Mouse (Mus musculus) midbrain, embryonic 14.5 days (tissue): ENCODE results near the gene Cpt2. TPM values are rescaled to one million over a fixed set of nuclear protein-coding genes. Genes with fewer than 3 reads are reported as not detected.

Experiments used
- ATAC-seq: fragments of 200-750 bp; cut with Nextera tagmentation; 2 replicates; pipeline ENCODE4 v1.8.0; 2017; ENCODE audit warnings: moderate number of reproducible peaks, moderate library complexity; ENCODE audit not compliant: low FRiP score, low TSS enrichment
- DNase-seq: peaks from one replicate; pipeline ENCODE4 v3.0.0-alpha.2; 2015
- H3K27ac ChIP-seq: fragments of 300-500 bp; sonication (generic); replicated peaks from 2 replicates; pipeline ENCODE4 v1.5.1; 2014; ENCODE audit warnings: mild to moderate bottlenecking, low read depth, low read length, moderate library complexity
- H3K27me3 ChIP-seq: fragments of 300-500 bp; sonication (generic); 2 replicates; pipeline ENCODE4 v1.6.1; 2014; ENCODE audit warnings: low read length, control low read depth, mixed read lengths; ENCODE audit not compliant: control insufficient read depth, insufficient read depth
- H3K36me3 ChIP-seq: fragments of 300-500 bp; sonication (generic); 2 replicates; pipeline ENCODE4 v1.6.1; 2014; ENCODE audit warnings: low read length, control low read depth; ENCODE audit not compliant: control insufficient read depth, insufficient read depth
- H3K4me1 ChIP-seq: fragments of 300-500 bp; sonication (generic); 2 replicates; pipeline ENCODE4 v1.6.1; 2014; ENCODE audit warnings: mild to moderate bottlenecking, antibody characterized with exemption, low read length, control low read depth; ENCODE audit not compliant: control insufficient read depth, insufficient read depth
- H3K4me2 ChIP-seq: fragments of 300-500 bp; sonication (generic); 2 replicates; pipeline ENCODE4 v1.6.1; 2014; ENCODE audit warnings: mild to moderate bottlenecking, low read length, moderate library complexity
- H3K4me3 ChIP-seq: fragments of 300-500 bp; sonication (generic); replicated peaks from 2 replicates; pipeline ENCODE4 v1.5.1; 2014; ENCODE audit warnings: low read depth, low read length
- H3K9ac ChIP-seq: fragments of 300-500 bp; sonication (generic); replicated peaks from 2 replicates; pipeline ENCODE4 v1.6.1; 2014; ENCODE audit warnings: mild to moderate bottlenecking, low read length, moderate library complexity
- H3K9me3 ChIP-seq: fragments of 300-500 bp; sonication (generic); 2 replicates; pipeline ENCODE4 v1.6.1; 2016; ENCODE audit warnings: low read length, control low read depth, mixed read lengths; ENCODE audit not compliant: control insufficient read depth
- WGBS: fragments of 180-500 bp; shearing (Covaris S2); extraction: QIAGEN DNeasy Blood & Tissue Kit; methylation state at CpG from one replicate; pipeline ENCODE4 v1.1.7; 2014; 5-methylcytosine and 5-hydroxymethylcytosine counted together
- polyA plus RNA-seq: library from polyadenylated mRNA; unstranded; fragments of >200 nt; fragmentation: Nextera tagmentation; extraction: Ambion mirVana; gene quantifications from 2 replicates; pipeline ENCODE4 v1.2.1, GENCODE M21; 2014

Gene Cpt2
- polyA plus RNA-seq, 1 experiment from 2014 or later = 17.5 TPM

DNA sequence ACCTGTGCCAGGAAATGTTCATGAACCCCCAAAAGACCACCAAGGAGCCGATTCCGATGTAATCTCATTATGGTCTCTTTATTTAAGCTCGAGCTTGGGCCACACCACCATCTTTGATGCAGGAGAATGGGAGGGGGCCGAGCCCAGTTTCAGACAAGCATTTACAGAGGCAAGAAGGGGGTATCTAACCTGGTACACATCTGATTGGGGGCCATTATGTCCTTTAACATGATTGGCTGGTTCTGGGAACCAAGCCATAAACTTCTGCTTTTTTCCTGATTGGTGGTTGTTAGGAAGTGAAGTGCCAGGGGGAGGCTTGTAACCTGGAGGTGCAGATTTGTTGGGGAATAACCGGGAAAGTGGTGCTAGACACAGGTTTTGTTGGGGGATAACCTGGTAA lies 32.3 kb upstream of the Cpt2 start:
- no peaks in the 10 kb centered on the region for H3K36me3 ChIP-seq
- no peaks in the 10 kb centered on the region for H3K27me3 ChIP-seq
- H3K27ac ChIP-seq = no peak overlapping the region
- H3K4me3 ChIP-seq = no peak overlapping the region
- ATAC-seq = no peak
- no peaks in the 10 kb centered on the region for H3K9me3 ChIP-seq
- DNase-seq = no peak
- H3K9ac ChIP-seq = no peak overlapping the region
- WGBS = 50% methylated on average over 5 of the region's 5 CpGs
- H3K4me2 ChIP-seq = no peak overlapping the region
- H3K4me1 ChIP-seq = no peaks in the 10 kb centered on the region

DNA sequence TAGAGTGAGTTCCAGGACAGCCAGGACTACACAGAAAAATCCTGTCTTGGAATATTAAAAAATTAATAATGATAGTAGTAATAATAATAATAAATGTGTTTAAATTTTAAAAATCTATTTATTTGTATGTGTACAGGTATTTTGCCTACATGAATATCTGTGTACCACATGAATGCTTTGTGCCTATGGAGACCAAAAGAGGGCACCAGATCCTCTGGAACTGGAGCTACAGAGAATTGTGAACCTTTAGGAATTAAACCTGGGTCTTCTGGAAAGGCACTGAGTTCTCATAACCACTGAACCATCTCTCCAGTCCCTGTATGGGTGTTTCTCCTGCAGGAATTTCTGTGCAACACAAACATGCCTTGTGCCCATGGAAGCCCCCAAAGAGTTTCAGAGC lies 29.4 kb upstream of the Cpt2 start:
- H3K4me3 ChIP-seq = no peak overlapping the region
- DNase-seq = peak; percentile 34
- ATAC-seq = no peak

DNA sequence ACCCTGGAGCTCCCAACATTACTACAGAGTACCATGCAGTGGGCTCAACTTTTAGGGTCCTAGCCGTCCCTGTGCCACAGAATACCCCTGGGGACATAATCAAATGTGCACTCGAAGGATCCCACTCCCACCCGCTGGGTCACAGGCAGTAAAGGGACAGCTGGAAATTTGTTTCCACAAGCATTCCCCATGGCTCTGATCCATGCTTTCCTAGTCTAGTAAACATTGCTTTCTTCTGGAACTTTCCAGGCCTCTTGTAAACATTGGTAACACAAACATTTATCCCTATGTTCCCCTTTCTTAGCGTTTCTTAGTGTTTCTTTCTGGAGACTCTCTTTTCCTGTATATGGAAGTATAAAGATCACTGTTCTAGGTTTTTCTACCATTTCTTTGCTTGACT lies 26.5 kb upstream of the Cpt2 start:
- WGBS = 83% methylated on average over 4 of the region's 4 CpGs
- Histone ChIP-seq H3K9me3 (no peaks in the 10 kb centered on the region), H3K9ac (no peak overlapping the region), H3K27me3 (no peaks in the 10 kb centered on the region), H3K27ac (no peak overlapping the region), H3K4me3 (no peak overlapping the region), H3K36me3 (no peaks in the 10 kb centered on the region), H3K4me1 (no peaks in the 10 kb centered on the region), H3K4me2 (no peak overlapping the region)
- no peak for DNase-seq
- no peak for ATAC-seq

More for the DNA sequence above, 29.4 kb upstream of the Cpt2 start:
- no peaks in the 10 kb centered on the region for H3K36me3 ChIP-seq
- H3K4me2 ChIP-seq = no peak overlapping the region
- H3K9me3 ChIP-seq = no peaks in the 10 kb centered on the region
- no peaks in the 10 kb centered on the region for H3K27me3 ChIP-seq
- no peak overlapping the region for H3K9ac ChIP-seq
- no peak overlapping the region for H3K27ac ChIP-seq
- no peaks in the 10 kb centered on the region for H3K4me1 ChIP-seq

DNA sequence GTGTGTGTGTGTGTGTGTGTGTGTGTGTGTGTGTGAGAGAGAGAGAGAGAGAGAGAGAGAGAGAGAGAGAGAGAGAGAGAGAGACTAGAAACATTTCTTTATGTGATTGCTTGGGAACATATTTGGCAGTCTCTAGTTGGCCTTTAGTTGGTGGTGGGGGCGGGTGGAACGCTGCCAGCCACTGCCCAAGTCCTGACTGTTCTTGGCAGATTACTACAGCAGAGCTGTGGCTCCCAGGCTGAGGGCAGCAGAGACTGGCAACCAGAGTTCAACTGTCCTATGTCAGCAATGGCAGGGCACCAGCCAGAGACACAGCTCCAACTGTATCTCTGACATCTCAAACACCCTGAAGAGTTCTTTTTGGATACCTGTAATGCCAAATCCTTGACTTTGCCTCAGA lies 20.7 kb upstream of the Cpt2 start:
- no peaks in the 10 kb centered on the region for H3K4me1 ChIP-seq
- no peak overlapping the region for H3K9ac ChIP-seq
- no peak overlapping the region for H3K4me3 ChIP-seq
- no peaks in the 10 kb centered on the region for H3K9me3 ChIP-seq
- H3K27me3 ChIP-seq = no peaks in the 10 kb centered on the region
- no peak for DNase-seq
- WGBS = 88% methylated on average over 2 of the region's 2 CpGs
- no peak overlapping the region for H3K4me2 ChIP-seq
- no peaks in the 10 kb centered on the region for H3K36me3 ChIP-seq
- H3K27ac ChIP-seq = no peak overlapping the region
- ATAC-seq = no peak

DNA sequence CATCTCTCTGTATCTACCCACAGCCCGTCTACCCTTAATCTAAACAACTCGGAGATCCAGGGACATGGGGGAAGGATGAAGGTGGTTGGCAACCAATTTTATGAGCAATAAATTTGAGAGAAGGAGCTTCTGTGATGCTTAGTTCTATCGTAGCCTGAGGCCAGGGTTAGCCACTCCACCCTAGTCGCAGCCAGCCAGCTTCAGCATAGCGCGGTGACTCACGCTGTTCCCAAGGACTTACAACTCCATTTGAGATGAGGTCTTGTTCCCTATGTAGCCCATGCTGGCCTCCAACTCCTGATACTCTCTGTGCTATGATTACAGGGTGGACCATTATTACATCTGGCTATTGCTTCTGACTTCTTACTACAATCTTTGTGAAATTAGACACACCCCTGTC lies 19.3 kb upstream of the Cpt2 start:
- no peaks in the 10 kb centered on the region for H3K4me1 ChIP-seq
- no peak overlapping the region for H3K4me3 ChIP-seq
- no peaks in the 10 kb centered on the region for H3K36me3 ChIP-seq
- no peak for ATAC-seq
- H3K27me3 ChIP-seq = no peaks in the 10 kb centered on the region
- WGBS = 89% methylated on average over 7 of the region's 7 CpGs
- H3K4me2 ChIP-seq = no peak overlapping the region
- H3K9me3 ChIP-seq = no peaks in the 10 kb centered on the region
- no peak for DNase-seq
- H3K27ac ChIP-seq = no peak overlapping the region
- no peak overlapping the region for H3K9ac ChIP-seq

DNA sequence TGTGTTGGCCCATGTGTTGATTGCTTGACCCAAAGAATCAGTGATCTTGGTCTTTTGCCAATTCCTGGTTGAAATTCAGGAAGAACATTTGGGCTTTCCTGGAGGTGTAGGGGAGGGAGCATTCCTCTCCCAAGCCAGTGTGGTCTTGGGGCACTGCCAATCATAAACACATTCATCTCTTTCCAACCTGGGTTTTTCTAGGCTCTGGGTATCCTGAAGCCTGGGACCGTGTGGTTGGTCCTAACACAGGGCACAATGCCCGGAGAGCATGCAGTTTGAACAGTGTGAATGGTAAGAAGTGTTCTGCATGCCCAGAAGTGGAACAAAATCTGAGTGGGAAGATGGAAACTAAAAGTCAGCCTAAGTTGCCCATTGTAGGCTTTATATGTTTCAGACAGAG lies 14.7 kb upstream of the Cpt2 start:
- Histone ChIP-seq H3K27me3 (no peaks in the 10 kb centered on the region), H3K9me3 (no peaks in the 10 kb centered on the region), H3K36me3 (no peaks in the 10 kb centered on the region), H3K9ac (no peak overlapping the region), H3K27ac (no peak overlapping the region), H3K4me2 (no peak overlapping the region), H3K4me3 (no peak overlapping the region), H3K4me1 (no peaks in the 10 kb centered on the region)
- 84% methylated on average over 2 of the region's 2 CpGs for WGBS
- DNase-seq = no peak
- no peak for ATAC-seq

DNA sequence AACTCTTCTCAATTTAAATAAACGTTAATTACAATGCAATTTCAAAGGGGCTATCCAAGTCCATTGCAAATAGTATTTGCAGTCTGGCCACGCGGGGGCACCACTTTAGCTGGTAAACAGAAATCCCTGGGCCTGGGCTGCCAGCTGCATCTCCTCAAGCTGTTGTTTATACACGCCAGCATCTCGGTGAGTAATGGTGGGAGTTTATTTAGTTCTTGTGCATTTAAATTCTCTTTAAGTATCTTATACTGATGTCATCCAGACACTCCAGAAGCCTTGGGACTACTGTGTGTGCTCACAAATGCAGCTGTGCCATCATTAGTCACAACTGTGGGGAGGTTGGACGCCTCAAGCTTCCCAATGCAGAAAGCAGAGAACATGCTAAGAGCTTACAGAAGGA lies 13.9 kb upstream of the Cpt2 start:
- Histone ChIP-seq H3K27ac (no peak overlapping the region), H3K27me3 (no peaks in the 10 kb centered on the region), H3K9ac (no peak overlapping the region), H3K4me1 (no peaks in the 10 kb centered on the region), H3K4me3 (no peak overlapping the region), H3K9me3 (no peaks in the 10 kb centered on the region), H3K4me2 (no peak overlapping the region), H3K36me3 (no peaks in the 10 kb centered on the region)
- ATAC-seq = no peak
- 28% methylated on average over 6 of the region's 6 CpGs for WGBS
- peak; percentile 83 for DNase-seq

DNA sequence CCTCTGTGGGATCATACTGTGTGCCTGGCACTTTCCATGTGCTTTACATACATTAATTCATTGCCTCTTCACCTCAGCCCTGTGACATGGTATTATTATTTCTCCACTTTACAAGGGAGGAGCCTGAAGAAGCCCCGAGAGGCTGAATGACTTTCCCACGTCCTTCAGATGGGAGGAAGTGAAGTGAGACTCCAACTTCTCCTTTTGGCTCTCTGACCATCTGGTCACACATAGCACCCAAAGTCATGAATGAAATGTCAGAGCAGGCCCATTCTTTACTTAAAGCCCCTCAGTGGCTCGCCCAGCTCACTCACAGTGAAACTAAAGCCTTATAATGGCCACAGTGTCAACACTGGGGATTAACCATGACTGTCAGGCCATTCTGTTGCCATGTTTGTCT lies 11.8 kb upstream of the Cpt2 start:
- Histone ChIP-seq H3K27me3 (no peaks in the 10 kb centered on the region), H3K9me3 (no peaks in the 10 kb centered on the region), H3K9ac (no peak overlapping the region), H3K36me3 (no peaks in the 10 kb centered on the region), H3K27ac (no peak overlapping the region), H3K4me1 (no peaks in the 10 kb centered on the region), H3K4me2 (no peak overlapping the region), H3K4me3 (no peak overlapping the region)
- 59% methylated on average over 3 of the region's 3 CpGs for WGBS
- ATAC-seq = no peak
- no peak for DNase-seq

DNA sequence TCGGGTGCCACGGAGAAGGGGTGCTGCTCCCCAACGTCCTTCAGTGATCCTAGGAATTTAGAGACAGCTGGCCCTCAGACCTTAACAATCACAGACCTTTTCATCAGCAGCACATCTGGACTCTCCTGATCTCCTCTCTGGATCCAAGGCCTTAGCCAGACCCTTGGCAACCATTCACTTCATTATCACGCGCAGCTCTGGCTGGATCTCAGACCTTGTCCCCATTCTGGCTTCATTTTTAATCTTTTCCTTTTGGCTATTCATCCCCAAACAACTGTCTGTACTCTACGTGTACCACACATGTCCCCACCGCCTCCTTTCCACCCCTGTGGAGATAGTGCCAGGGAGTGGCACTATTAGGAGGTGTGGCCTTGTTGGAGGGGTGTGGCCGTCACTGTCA lies 9.8 kb upstream of the Cpt2 start:
- no peak for DNase-seq
- H3K4me2 ChIP-seq = no peak overlapping the region
- ATAC-seq = no peak
- H3K36me3 ChIP-seq = no peaks in the 10 kb centered on the region
- no peaks in the 10 kb centered on the region for H3K4me1 ChIP-seq
- no peak overlapping the region for H3K9ac ChIP-seq
- no peaks in the 10 kb centered on the region for H3K9me3 ChIP-seq
- no peak overlapping the region for H3K27ac ChIP-seq
- no peak overlapping the region for H3K4me3 ChIP-seq
- H3K27me3 ChIP-seq = no peaks in the 10 kb centered on the region
- WGBS = 78% methylated on average over 8 of the region's 8 CpGs
